Mouse (Mus musculus): ENCODE data around the gene Gcnt2.
A peak's percentile ranks its signal among the peaks of the same experiment; 100 is the strongest.
"Not testable (repeated sequence)": the region's sequence is repeated elsewhere in the genome, so short reads cannot be mapped to it uniquely, and the experiment has no call there.

Gene Gcnt2

DNA sequence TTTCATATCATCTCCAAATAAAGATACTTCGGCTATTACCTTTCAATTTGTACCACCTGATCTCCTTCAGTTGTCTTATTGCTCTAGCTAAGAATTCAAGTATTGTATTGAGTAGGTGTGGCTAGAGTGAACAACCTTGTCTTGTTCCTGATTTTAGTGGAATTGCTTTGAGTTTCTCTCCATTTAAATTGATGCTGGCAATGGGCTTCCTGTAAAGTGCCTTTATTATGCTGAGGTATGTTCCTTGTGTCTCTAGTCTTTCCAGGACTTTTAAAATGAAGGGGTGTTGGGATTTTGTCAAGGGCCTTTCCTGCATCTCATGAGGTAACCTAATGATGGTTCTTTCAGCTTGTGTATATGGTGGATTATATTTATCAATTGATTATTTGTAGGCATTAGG lies 83.5 kb downstream of the Gcnt2 start:
- DNase-seq (ENCODE audit: low spot score in 2 of 2), result no peak

DNA sequence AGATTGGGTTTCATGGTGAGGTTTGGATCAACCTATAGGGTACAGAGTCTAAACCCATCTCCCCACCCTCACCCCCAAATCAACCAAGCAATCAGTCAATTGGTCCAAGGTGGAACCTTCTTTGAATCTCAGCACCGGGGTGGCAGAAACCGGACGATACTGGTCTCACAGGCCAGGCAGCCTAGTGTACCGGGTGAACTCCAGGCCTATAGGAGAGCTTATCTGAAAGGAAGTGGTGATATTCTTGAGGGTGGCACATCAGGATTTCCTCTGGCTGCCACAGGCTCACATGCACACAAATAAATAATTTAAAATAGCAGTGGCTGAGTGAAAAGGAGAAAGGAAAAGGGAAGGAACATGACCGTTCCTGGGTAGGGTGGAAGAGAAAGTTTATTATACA lies 84.4 kb downstream of the Gcnt2 start:
- DNase-seq (ENCODE audit: low spot score in 2 of 2), result no peak

DNA sequence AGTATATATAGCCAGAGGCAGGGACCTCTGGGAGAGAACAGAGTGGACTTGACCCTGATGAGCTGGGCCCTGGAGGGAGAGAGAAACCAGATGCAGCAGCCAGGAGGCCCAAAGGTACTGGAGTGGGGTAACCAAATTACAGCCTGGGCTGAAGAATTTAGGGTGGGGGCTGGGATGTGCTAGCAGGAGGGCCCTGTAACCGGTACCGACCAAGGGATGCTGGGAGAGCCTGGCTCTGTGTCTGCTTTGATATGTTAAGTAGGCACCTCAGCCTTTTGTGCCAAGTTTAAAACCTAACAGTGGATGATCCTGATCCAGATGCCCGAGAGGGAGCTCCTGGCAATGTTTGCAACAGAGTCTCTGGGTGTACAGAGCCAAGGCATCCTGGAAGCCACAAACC lies 84.8 kb downstream of the Gcnt2 start:
- no peak for DNase-seq (ENCODE audit: low spot score in 2 of 2)

DNA sequence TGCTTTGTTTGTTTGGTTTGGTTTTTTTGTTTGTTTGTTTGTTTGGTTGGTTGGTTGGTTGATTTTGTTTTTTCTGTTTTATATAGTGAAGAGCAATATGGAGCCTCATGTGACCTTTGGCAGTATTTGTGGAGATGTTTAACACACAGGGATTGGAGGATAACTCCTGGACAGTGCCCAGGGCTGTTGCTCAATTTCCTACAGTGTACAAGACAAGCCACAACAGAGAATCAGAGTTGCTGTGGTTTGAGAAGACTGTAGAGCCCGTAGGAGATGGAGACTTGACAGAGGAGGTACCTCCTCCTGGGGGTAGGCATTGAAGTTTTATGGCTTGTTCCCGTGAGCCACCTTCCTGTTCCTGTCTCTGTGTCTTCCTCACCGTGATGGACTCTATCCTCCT lies 87.0 kb downstream of the Gcnt2 start:
- DNase-seq (ENCODE audit: low spot score in 2 of 2), result no peak

DNA sequence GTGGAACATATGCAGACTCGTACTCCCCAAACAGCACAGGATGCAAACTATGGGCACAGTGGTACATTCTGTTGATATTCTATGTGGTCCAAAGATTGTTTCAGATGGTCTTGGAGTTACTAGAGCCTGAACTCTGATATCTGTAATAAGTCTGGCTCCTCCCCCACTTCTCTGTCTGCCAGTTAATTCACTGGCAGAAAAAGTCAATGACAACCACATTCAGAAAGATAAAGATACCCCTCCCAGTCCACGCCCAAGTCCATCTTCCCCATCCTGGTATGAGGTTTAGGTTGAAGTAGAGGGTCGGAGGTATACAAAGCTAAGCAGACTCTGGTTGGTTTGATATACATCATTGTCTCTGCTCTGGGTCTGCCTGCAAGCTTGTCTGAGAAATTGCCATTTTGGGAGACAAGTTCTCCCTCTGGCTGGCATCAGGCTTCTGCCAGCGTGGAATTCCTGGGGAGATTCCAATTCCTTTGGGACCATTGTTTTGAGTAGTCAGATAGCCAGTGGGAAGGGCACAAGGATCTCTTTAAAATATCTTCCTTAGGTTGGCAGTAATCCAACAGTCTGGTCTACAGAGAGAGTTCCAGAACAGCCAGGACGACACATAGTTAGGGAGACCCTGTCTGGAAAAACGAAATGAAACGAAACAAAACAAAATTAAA lies 88.1 kb downstream of the Gcnt2 start:
- no peak for DNase-seq (ENCODE audit: low spot score in 2 of 2)

DNA sequence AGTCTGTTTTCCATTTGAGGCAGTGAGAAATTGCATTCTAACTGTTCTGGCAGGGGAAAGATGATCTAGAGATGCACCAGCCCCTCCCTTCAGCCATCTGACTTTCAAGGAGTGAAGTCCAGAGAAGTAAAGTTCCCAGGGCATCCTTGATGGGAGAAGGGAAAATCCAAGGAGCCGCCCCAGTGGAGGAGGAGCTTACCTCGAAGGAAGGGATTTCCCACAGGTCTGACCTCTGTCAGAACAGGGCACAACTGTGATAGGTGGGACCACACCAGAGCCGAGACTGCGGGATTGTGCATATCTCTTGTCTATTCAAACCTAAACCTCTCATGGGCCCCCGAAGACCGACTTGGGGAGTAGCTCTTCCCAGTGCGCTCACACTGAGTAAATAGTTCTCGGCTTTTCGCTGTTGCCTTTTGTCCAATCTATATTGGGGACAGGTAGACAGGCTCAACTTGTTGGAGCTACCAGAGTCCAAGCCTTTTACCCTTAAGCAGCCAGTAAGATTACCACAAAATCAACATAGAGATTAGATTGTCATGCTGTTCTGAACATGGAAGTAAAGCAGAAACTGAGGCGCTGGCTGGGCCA lies 91.9 kb downstream of the Gcnt2 start:
- DNase-seq (ENCODE audit: low spot score in 2 of 2), result no peak

DNA sequence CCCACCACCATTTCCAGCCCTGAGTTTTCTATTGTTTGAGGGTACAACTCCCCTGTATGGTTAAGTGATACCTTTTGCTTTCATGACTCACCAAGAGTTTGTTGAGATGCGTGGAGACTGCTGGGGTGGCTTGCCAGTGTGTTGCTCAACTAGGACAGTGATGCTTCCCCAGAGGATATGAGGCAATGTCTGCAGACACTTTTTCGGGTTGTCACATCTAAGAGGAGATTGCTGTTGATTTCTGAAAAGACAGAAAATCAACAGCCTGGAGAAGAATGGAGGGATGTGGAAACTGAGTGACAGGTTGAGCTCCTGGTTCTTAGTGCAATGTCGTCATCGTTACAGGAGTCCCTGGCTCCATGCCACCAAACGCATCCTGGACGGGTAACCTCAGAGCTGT lies 93.7 kb downstream of the Gcnt2 start:
- DNase-seq (ENCODE audit: low spot score in 2 of 2), result no peak

DNA sequence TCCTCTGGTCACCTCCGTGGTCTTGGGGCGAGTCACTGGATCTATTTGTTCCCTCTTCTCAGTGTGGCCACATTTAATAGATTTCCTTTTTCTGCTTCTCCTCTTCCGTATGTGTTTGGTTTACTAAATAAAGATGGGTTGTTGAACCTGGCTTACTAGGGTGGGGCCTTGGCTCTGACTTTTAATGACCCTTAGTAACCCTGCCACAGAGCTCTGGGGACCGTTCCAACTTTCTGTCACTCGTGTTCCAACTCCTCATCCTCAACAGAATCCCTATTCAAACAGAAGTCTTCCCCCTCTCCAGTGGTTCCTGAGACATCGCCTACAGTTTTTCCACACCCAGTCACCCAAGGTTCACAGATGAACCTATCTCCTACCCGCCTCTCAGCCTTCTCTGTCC lies 96.2 kb downstream of the Gcnt2 start:
- peak in 1 of 2 experiments; percentile 46 for DNase-seq (ENCODE audit: low spot score in 2 of 2)

DNA sequence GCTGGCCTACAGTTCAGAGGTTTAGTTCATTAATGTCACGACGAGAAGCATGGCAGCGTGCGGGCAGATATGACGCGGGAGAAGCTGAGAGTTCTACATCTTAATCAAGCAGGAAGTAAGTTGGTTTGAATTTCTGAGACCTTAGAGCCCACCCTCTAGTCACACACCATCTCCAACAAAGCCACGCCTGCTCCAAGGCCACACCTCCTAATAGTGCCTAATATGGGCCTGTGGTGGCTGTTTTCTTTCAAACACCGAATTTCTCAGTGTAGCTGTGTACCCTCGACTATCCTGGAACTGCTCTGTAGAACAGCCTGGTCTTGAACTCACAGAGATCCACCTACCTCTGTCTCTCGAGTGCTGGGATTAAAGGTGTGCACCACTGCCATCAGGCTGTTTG lies 108.1 kb downstream of the Gcnt2 start:
- DNase-seq (ENCODE audit: low spot score in 2 of 2), result no peak

DNA sequence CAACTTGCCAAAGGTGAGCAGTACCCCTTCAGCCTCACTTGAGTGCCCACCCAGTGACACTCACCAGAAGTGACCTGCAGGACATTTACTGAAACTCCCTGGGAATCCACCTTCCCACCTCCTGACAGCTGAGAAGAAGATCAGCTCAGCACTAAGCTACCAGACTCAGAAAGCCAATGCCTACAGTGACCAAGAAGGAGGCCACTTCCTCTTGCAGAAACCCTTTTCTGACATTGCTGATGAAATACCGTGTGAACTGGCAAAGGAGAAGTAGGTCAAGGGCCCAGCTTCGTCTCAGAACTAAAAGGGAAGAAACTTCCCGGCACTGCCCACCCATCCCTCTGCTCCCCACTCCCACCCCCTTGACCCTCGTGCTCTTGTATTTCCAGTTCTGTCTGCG lies 109.0 kb downstream of the Gcnt2 start:
- DNase-seq (ENCODE audit: low spot score in 2 of 2), result no peak

DNA sequence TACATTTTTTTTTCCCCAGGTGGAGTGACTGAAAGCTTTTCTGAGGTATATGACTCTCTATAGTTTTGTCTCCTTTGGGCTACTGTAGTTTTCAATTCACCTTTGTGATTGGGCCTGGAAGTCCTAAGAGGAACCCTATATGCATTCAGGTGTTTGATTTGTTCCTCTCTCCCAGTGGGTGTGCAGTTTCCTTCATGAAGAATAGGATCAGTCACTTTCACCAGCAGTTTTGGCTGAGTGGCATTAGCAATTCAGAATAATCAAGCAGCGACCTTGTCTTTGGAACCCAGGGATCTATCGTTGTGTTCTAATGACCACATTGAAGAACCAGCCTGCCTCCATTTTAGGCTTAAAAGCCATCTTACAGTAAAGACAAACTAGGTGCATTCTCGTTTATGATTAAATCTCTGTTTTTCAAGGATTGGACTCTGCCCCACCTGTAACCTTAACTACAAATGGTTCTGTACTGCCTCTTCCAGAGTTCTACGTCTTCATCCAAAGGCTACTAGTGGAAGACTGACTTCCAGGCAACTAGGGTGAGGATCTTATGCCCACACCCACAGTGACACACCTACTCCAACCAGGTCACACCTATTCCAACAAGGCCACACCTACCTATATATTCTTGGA lies 110.3 kb downstream of the Gcnt2 start:
- DNase-seq (ENCODE audit: low spot score in 2 of 2), result no peak

DNA sequence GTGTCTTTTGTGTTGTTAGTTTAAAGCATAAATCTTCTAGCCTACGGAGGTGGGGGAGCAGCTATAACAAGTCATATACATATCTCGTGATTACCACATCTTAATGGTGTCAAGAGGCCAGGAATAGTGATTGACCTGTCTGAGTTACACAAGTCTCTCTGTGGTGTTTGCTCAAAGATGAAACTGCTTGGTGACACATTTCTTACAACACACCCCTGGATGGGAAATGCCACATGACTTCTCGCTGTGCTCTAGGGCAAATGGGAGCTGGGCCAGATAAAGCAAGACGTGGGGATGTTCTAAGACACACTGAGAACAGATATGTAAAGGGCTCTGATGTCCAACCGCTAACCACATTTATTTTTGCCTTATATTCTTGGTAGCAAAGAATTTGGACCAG lies 111.7 kb downstream of the Gcnt2 start:
- no peak for DNase-seq (ENCODE audit: low spot score in 2 of 2)

DNA sequence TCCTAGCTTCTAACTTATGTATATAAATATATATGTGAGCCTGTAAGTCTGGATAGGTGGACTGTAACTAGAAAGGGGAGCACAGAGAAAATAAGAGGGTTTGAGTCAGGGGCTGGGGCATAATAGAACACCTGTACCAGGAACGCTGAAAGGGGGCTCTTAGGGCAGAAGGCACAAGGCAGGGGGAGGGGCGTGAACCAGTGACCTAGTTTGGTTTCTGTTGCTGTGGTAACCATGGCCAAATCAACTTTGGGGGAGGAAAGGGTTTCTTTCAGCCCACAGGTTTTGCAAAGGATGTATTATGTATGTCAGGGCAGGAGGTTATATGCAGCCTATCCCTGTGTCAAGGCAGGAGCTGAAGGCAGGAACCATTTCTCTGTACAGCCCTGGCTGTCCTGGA lies 112.3 kb downstream of the Gcnt2 start:
- no peak for DNase-seq (ENCODE audit: low spot score in 2 of 2)

DNA sequence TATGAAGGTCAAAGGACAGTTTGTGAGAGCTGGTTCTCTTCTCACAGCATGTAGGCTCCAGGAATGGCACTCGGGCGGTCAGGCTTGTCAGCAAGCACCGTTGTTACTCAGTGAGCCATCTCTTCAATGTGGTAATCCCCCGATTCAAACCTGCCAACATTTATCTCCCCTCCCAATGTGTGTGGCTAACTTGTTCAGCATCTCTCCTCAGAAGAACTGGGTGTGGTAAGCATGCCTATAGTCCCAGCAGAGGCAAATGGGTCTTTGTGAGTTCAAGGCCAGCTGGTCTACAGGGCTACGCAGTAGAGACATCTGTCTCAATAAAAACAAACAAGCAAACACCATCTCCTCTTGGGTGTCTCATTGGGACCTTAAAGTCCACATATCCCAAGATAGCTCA lies 113.4 kb downstream of the Gcnt2 start:
- DNase-seq (ENCODE audit: low spot score in 2 of 2), result no peak

DNA sequence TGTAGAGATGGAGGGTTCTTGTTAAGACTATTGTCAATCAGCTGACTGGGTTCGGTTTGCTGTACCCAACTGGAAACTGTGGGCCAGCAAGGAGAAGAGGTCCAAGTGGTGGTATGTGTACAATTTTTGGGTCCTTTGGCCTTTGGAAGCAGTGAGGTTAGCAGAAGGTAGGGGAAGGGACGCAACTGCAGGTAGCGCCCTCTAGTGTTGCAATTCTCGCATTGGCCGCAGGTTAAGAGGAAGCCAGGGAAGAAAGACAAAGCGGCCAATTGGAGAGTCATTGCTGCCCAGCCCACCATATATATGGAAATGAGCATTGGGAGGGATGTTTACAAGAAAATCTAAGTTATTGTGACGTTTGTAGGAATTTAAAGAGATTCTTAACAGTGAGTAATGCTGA lies 118.1 kb downstream of the Gcnt2 start:
- peak in 1 of 2 experiments; percentile 37 for DNase-seq (ENCODE audit: low spot score in 2 of 2)

DNA sequence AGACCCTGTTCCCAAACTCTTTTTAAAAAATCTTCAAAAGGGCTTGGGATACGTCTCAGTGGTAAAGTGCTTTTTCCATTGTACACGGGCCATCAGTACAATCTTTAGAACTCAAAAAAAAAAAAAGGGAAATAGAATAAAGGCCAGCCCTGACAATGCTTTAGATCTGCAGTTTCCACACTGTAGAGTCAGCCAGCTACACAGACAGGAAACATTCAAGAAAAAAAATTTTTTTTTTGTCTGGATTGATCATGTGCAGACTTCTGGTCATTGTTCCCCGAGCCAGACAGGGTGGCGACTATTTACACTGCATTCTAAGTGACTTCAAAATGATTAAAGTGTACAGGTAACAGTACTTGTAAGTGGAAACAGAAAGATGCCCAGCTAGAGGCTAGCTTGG lies 119.1 kb downstream of the Gcnt2 start:
- DNase-seq (ENCODE audit: low spot score in 2 of 2), result peak; percentile 12 to 30

DNA sequence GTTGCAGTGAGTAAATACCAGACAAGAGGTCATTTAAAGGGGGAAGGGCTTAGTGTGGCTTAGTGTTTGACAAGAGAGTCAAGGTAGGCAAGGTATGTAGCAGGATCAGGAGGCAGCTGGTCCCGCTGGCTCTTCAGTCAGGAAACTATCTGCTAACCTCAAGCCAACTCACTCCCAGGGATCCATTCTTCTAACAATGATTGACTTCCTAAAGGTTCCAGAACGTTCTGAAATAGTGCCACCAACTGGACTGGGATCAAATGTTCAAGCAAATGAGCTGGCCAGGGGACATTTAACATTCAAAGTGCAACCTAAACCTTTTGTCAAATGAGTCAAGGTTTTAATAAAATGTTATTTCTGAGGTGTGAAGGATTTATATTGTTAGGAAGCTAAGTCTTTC lies 119.8 kb downstream of the Gcnt2 start:
- DNase-seq (ENCODE audit: low spot score in 2 of 2), result peak; percentile 26 to 43

DNA sequence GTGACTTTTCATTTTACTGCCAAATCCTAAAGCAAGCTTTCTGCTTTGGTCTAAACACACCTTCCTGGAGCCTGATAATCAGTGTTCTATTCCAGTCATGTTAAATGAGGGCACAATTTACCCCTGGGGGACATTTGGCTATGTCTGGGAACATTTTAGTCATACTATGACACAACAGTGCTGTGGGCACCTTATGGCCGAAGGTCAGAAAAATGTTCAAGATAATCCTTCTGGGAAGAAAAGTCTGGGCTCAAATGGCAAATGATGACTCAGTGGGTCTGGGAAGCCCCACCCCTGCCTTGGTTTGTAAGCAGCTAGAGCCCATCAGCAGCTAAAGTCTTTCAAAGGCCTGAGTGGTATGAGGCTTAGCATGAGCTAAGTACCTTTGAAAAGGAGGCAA lies 123.2 kb downstream of the Gcnt2 start:
- no peak for DNase-seq (ENCODE audit: low spot score in 2 of 2)

DNA sequence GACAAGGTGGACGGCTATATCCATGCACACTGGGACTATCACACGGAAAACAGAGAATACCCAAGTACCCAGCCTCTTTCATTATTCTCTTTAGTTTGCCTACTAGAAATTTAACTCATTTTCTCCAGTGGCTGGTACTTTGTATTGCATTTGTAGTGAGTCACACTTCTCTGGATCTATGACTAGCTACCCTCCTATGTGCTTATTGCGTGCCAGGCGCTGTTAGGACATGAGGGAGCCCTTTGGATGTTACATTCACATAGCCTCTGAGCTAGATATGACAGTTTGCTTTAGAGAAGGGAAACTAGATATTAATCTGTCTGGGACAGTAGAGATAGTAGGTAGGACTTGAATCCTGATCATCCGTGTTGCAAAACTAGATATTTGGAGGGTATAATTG lies 126.5 kb downstream of the Gcnt2 start:
- DNase-seq (ENCODE audit: low spot score in 2 of 2), result no peak

DNA sequence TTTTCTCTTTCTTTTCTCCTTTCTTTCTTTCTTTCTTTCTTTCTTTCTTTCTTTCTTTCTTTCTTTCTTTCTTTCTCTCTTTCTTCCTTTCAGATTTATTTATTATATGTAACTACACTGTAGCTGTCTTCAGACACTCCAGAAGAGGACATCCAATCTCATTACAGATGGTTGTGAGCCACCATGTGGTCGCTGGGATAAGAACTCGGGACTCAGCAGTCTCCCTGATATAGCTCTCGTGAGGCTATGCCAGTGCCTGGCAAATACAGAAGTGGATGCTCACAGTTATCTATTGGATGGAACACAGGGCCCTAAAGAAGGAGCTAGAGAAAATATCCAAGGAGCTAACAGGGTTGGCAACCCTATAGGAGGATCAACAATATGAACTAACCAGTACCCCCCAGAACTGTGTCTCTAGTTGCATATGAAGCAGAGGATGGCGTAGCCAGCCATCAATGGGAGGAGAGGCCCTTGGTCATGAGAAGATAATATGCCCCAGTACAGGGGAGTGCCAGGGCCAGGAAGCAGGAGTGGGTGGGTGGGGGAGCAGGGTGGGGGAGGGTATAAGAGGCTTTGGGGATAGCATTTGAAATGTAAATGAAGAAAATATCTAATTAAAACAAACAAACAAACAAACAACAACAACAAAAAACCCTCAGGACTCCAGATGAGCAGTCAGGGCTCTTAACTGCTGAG lies 128.2 kb downstream of the Gcnt2 start:
- not testable (repeated sequence) for DNase-seq (ENCODE audit: low spot score in 2 of 2)

DNA sequence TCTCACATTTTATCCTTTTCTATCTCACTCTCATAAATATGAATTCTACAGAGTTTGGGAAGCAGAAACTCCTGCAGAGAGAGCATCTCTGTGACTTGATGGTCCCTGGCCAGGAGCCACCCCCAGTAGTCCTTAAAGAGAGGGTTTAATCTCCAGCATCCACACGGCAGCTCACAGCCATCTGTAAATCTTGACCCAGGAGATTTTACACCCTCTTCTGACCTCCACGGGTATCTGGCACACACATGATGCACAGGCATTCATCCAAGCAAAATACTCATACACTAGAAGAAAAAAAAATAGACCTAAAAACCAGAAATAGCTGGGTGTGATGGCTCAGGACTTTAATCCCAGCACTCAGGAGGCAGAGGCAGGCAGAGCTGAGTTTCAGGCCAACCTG lies 128.9 kb downstream of the Gcnt2 start:
- no peak for DNase-seq (ENCODE audit: low spot score in 2 of 2)

DNA sequence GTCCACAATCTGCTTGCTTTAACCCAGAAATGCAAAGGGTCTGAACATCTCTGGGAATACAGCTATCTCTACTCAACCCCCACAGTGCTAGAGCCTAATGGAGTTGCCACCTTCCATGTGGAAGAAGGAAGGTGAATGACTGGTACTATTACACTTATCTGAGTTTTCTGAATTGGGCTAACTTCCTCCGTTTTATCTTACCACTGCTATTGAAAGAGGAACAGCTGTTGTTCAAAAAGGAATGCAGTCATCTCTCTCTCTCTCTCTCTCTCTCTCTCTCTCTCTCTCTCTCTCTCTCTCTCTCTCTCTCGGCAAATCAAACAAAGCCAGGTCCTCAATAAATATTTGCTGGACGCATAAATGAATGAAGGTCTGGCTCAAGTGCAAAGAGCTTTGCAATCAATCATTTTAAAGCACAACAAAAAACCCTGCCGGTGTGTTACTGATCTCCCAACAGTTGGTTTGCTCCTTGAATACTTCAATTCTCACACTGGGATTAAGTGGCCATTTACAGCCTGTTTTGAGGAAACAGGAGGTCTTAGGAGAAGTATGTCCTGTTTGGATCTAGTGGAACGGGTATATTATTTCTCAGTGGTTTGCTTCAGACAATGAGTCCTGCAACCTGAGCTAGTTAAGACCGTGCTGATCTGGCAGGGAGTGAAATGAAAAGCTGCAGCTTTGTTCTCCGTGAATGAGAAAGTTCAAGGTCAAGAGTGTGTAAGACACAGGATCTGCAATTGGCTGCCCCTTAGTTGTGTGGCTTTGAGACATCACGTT lies 135.1 kb downstream of the Gcnt2 start:
- no peak for DNase-seq (ENCODE audit: low spot score in 2 of 2)
